Mouse (Mus musculus): ENCODE results near the gene Cct3.
"Not testable (repeated sequence)": the region's sequence is repeated elsewhere in the genome, so short reads cannot be mapped to it uniquely, and the experiment has no call there.

Gene Cct3

GRCm38 (mm10) chr3:88363700-88364099, 66.8 kb downstream of the Cct3 start:
- DNase-seq: peak; percentile 45

GRCm38 (mm10) chr3:88364337-88364736, 67.4 kb downstream of the Cct3 start, which contains the start of gene Paqr6:
Gene Paqr6 (plus strand): TSS chr3:88364584.
- DNase-seq: peak; percentile 90

GRCm38 (mm10) chr3:88365705-88366361, 68.9 kb downstream of the Cct3 start:
- DNase-seq: no peak

GRCm38 (mm10) chr3:88366830-88367428, 70.0 kb downstream of the Cct3 start:
- DNase-seq: peak; percentile 62

- DNase-seq: not testable (repeated sequence)
Measured at GRCm38 (mm10) chr3:88367517-88367916, 70.6 kb downstream of the Cct3 start.

GRCm38 (mm10) chr3:88368511-88368910, 71.6 kb downstream of the Cct3 start:
- DNase-seq: not testable (repeated sequence)

Measured in lung, postnatal 36 days (tissue).